Comparison of ENCODE assay signal across 8 mouse cellular contexts in genomic region chr17:69075501-69076237, GRCm38 (mm10). TPM values are rescaled to one million over a fixed set of nuclear protein-coding genes. Genes with fewer than 3 reads are reported as not detected.
DNase-seq lines count a peak whose midpoint lies in the region; ATAC-seq and TF ChIP-seq lines count a peak whose summit lies in the region.

Epb41l3 (plus strand) TSS chr17:69075683.

- under 1% methylated on average over 47 of the region's 47 CpGs for WGBS in liver, embryonic 15.5 days (ENCODE audit: insufficient replicate concordance)
- WGBS in neural tube, embryonic 14.5 days = under 1% methylated on average over 47 of the region's 47 CpGs

- no peaks in the 10 kb centered on the region for H3K36me3 ChIP-seq in G1E (replicated peaks)
- H3K36me3 ChIP-seq in liver, embryonic 15.5 days (replicated peaks) = no peaks in the 10 kb centered on the region
- no peaks in the 10 kb centered on the region for H3K36me3 ChIP-seq in neural tube, embryonic 14.5 days (ENCODE audit: control insufficient read depth, insufficient read depth, low read length)

- H3K4me1 ChIP-seq in G1E (ENCODE audit: insufficient read depth, low read depth, low read length) = no peaks in the 10 kb centered on the region
- peaks cover 4% of the 10 kb centered on the region; the same call in 1 of the 2 replicates for H3K4me1 ChIP-seq in liver, embryonic 15.5 days (replicated peaks)
- H3K4me1 ChIP-seq in neural tube, embryonic 14.5 days (ENCODE audit: control insufficient read depth, insufficient read depth, low read length) = peaks cover 12% of the 10 kb centered on the region; the same call in 1 of the 2 replicates

- H3K4me2 ChIP-seq in liver, embryonic 15.5 days = peak within 1 kb of the TSS; percentile 63
- peak within 1 kb of the TSS; percentile 100 for H3K4me2 ChIP-seq in neural tube, embryonic 14.5 days (ENCODE audit: low read depth, low read length)

- peaks cover 57% of the 10 kb centered on the region for H3K9me3 ChIP-seq in G1E (replicated peaks)
- no peaks in the 10 kb centered on the region for H3K9me3 ChIP-seq in liver, embryonic 15.5 days (replicated peaks)
- H3K9me3 ChIP-seq in neural tube, embryonic 14.5 days (ENCODE audit: control insufficient read depth, low read length) = no peaks in the 10 kb centered on the region

- no peak within 1 kb of the TSS for H3K27ac ChIP-seq in liver, embryonic 15.5 days (replicated peaks)
- peak within 1 kb of the TSS; percentile 34; the same call in 1 of the 2 replicates for H3K27ac ChIP-seq in neural tube, embryonic 14.5 days (ENCODE audit: low read depth, low read length)

- H3K4me3 ChIP-seq in G1E (ENCODE audit: low read depth, low read length) = peak within 1 kb of the TSS; percentile 27; the same call in 1 of the 2 replicates
- peak within 1 kb of the TSS; percentile 34 for H3K4me3 ChIP-seq in liver, embryonic 15.5 days (replicated peaks)
- H3K4me3 ChIP-seq in neural tube, embryonic 14.5 days (ENCODE audit: low read depth, low read length) = peak within 1 kb of the TSS; percentile 61

- ATAC-seq in G1E (ENCODE audit: extremely low read depth, insufficient number of reproducible peaks, low FRiP score, poor library complexity, severe bottlenecking) = no peak
- no peak for ATAC-seq in liver, embryonic 15.5 days (ENCODE audit: insufficient read depth)
- peak; percentile 95 for ATAC-seq in neural tube, embryonic 14.5 days (ENCODE audit: low read depth)

- TF ChIP-seq CTCF in G1E (IDR thresholded peaks at IDR 0.05; ENCODE audit: low read depth, low read length) = no peak

- DNase-seq in G1E (ENCODE audit: low spot score) = no peak
- peak; percentile 93 for DNase-seq in cerebellum, adult 9-11 months
- peak; percentile 69 to 91 for DNase-seq in frontal cortex, adult 2 months (ENCODE audit: extremely low spot score in 1 of 2, low spot score in 1 of 2)
- DNase-seq in heart, postnatal 4 days = peak; percentile 77
- DNase-seq in layer of hippocampus, adult 18-20 months (ENCODE audit: low spot score in 2 of 2) = peak; percentile 70 to 82
- peak; percentile 77 for DNase-seq in urinary bladder, postnatal 14 days (ENCODE audit: low spot score)

- H3K9ac ChIP-seq in liver, embryonic 15.5 days = no peak within 1 kb of the TSS
- H3K9ac ChIP-seq in neural tube, embryonic 14.5 days (replicated peaks; ENCODE audit: low read depth, low read length) = peak within 1 kb of the TSS; percentile 61

- no peaks in the 10 kb centered on the region; the same call in 1 of the 2 replicates for H3K27me3 ChIP-seq in G1E (ENCODE audit: insufficient read depth, low read length)
- H3K27me3 ChIP-seq in liver, embryonic 15.5 days = peaks cover 36% of the 10 kb centered on the region
- peaks cover 4% of the 10 kb centered on the region for H3K27me3 ChIP-seq in neural tube, embryonic 14.5 days (ENCODE audit: control insufficient read depth, insufficient read depth, low read length)

RNA-seq across cellular contexts. Expression of gene Epb41l3, which starts in this region (rescaled TPM):
- total RNA-seq in G1E (2014; fragmentation: Nextera tagmentation) (not detected in 2 replicates), G1E (2017) (0.16 and 0.17 TPM in 2 replicates)
- polyA plus RNA-seq in G1E (2012) = not detected in 2 replicates
- polyA plus RNA-seq in frontal cortex, adult 2 months (2012; rRNA removed) = 167 and 173 TPM in 2 replicates
- 10 to 100 TPM; 55.1 to 58.5 TPM for total RNA-seq in heart, postnatal 4 days (2021)
- 100 to 1,000 TPM; 140 to 146 TPM for total RNA-seq in layer of hippocampus, adult 18-20 months (2021)
- polyA plus RNA-seq in liver, embryonic 15.5 days (2015; fragmentation: Nextera tagmentation; extraction: Ambion mirVana) = 7.3 and 7.8 TPM in 2 replicates
- polyA plus RNA-seq in neural tube, embryonic 14.5 days (2014; fragmentation: Nextera tagmentation; extraction: Ambion mirVana) = 126 and 142 TPM in 2 replicates

Comparison
In these comparisons a context has a peak if more than half of its experiments do, and no peak if none do; other contexts are left out.
1. RNA of gene Epb41l3 (total RNA-seq): 140 to 146 TPM in layer of hippocampus, adult 18-20 months and 55.1 to 58.5 TPM in heart, postnatal 4 days; 0.16 to 0.17 TPM in G1E; every median in the first group is over 10 times any median in the second.
2. RNA of gene Epb41l3 (polyA plus RNA-seq): 167 to 173 TPM in frontal cortex, adult 2 months and 126 to 142 TPM in neural tube, embryonic 14.5 days; 7.3 to 7.8 TPM in liver, embryonic 15.5 days and not detected in G1E; every median in the first group is over 10 times any median in the second.
3. Peak in every context shown above with its lines, with median percentiles within 50 percentile points of each other: H3K4me3 ChIP-seq.